Mouse (Mus musculus) frontal cortex, adult (tissue): ENCODE measurements around the gene Ccsap.

ENCODE experiments used
- ATAC-seq: cut with Nextera tagmentation; 2 replicates; pipeline ENCODE4 v1.9.2; 2017; ENCODE audit warnings: mild to moderate bottlenecking, moderate library complexity, mixed read lengths; ENCODE audit not compliant: low TSS enrichment

The Ccsap gene

DNA sequence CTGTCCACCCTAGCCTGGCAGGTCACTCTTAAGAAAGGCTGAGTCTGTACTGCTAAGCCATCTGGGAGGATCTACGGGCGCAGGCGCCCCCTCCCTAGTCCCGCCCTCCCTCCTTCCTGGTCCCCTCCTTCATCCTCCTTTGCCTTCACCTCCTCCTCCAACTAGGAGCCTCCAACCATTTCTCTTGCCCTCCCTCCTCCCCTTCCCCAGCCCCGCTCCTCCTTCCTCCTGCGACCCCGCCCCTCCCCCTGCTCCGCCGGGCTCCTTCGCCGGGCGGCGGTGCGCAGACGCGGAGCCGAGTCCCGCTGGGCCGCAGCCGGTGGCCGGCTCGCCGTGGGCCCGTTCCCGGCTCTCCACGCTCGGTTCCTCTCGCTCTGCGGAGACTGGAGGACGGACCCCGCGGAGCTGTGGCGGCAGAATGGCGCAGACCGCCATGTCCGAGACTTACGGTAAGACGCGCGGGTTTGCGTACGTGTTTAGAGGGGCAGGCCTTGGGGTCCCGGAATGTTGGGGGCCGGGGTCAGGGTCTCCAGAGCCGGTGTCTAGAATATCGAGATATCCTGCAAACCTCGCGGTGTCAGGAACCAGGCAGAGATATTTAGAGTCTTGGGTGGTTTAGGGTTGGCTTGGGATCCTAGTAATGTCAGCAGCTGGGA is 54.2 kb downstream of the Ccsap start, which contains the start of gene Rab4a:
Gene Rab4a, plus strand, starts transcription at position 268 of the 656 bp plus-strand sequence.
- peak; percentile 78 for ATAC-seq

DNA sequence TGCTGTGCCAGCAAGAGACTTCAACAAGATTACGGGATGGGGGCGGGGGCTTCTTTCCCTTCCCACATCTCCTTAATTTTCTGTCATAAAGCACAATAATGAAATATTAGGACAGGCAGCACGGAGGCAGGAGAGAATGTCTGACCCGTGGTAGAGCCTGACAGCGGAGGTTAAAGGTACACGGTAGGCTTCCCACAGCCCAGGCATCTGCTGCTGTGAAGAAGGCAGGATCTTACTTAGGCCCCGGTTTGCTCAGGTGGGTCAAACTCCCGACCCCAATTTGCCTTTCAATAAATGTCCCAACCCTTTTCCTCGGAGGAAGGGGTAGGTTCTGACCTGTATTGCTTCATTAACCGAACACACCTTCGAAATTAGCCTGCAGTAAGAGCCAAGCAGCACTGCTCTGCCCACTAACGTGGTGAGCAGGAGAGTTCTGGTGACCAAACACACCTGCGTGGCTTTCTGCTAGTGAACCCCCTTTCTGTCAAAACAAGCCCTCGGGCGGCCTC is 54.7 kb downstream of the Ccsap start:
- ATAC-seq: no peak

DNA sequence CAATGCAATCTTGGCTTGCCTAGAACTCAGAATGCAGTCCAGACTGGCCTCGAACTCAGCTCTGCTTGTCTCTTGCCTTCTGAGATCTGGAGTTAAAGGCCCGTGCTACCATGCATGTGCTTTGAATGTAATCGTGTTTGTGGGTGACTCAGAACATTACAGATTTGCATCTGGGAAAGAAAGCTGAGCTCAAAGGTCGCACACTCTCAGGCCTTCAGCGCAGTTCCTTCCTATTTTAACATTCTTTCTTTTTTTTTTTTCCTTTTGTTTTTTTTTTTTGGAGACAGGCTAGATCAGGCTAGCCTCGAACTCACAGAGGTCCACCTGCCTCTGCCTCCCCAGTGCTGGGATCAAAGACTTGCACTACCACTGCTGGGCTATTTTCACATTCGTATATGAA is 55.4 kb downstream of the Ccsap start:
- ATAC-seq: no peak

DNA sequence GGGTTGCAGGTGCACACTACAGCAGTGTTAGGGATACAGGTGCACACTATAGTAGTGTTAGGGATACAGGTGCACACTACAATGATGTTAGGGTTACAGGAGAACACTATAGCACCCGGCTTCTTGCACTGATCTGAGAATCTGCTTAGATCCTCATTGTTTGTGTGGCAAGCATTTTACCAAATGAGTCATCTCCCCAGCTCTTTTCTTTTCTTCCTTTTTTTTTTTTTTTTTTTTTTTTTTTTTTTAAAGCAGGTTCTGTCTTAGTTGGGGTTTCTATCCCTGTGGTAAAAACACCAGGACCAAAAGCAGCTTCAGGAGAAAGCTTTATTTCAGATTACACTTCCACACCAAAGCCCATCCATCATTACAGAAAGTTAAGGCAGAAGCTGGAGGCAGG is 56.4 kb downstream of the Ccsap start:
- no peak for ATAC-seq

DNA sequence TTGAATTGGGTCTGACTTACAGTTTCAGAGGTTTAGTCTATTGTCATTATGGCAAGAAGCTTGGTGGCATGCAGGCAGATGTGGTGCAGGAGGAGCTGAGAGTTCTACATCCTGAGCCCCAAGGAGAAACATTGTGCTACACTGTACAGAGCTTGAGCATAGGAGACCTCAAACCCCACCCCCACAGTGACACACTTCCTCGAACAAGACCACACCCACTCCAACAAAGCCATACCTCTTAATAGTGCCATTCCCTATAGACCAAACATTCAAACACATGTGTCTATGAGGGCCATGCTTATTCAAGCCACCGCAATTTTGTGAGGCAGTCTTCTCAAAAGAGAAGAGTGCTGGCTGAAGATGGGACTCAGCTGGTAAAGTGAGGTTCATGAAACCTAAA is 58.5 kb downstream of the Ccsap start:
- no peak for ATAC-seq

DNA sequence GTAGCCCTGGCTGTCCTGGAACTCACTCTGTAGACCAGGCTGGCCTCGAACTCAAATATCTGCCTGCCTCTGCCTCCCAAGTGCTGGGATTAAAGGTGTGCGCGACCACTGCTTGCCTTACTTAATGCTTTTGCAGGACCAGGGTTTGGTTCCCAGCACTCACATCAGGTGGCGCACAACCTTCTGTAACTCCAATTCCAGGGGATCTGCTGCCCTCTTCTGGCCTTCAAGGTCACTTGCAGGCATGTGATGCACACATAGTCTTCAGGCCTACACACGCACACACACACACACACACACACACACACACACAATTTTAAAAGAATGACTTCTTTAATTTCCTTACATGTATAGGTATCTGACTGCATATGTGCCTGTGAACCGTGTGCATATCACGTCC is 59.1 kb downstream of the Ccsap start:
- no peak for ATAC-seq

DNA sequence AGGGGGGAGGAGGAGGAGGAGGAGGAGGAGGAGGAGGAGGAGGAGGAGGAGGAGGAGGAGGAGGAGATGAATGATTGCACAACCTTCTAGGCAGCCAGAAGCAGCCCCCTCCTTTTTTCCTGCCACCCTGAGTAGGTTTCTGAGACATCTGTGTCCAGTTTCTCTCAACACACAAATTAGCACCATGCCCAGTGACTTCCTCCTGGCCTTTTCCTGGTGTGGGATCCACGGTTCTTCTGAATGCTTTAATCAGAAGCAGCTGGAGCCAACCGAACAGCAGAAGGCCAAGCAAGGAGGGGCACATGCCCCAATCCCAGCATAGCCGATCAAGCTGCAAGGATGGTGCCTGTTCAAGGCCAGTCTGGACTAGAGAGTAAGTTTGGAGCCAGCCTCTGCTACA is 60.1 kb downstream of the Ccsap start:
- no peak for ATAC-seq

DNA sequence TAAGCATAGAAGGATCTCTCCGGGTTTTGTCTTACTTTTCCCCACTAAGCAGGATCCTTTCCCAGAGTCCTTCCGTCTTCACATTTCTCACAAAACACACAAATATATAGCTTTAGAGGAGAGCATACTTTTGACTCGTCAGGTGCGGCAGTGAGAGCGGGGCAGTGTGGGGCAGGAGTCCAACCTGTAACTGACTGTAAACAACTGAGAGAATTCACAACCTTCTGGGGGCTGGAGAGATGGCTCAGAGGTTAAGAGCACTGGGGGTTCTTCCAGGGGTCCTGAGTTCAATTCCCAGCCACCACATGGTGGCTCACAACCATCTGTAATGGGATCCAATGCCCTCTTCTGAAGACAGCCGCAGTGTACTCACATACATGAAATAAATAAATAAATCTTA is 60.6 kb downstream of the Ccsap start:
- no peak for ATAC-seq

DNA sequence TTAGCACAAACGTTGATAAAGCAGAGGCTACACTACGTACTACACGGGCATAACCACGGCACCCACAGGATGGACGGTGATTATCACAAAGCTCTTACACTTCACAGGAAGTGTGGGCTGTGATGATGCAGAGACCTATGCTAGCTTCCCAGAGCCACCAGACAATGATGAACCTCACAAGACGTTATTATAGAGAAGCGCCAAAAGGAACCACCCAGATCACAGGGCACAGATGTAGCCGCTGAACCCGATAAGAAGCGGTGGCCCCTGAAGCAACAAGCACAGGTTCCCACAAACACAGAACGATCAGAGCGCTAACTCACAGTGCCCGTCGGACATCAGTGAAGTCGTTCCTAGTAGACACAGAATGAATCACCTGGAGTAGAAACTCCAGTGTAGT is 62.1 kb downstream of the Ccsap start:
- no peak for ATAC-seq

DNA sequence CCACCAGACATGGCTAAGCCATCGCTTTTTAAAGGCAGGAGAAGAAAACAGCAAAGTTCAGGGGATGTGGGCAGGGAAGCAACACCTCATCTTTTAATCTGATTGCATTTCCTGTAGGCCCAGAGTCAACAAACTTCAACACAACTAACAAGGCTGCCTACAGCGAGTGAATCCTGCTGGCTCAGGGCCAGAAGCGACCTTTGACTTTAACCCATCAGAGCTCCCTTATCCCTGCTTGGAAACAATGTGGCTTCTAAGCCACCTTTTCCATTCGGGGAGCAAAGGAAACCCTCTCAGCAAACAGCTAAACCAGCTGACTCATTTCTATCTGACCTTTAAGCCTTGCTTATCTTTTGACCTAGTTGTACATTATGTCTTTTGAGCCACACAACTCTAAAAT is 63.3 kb downstream of the Ccsap start:
- ATAC-seq: no peak

DNA sequence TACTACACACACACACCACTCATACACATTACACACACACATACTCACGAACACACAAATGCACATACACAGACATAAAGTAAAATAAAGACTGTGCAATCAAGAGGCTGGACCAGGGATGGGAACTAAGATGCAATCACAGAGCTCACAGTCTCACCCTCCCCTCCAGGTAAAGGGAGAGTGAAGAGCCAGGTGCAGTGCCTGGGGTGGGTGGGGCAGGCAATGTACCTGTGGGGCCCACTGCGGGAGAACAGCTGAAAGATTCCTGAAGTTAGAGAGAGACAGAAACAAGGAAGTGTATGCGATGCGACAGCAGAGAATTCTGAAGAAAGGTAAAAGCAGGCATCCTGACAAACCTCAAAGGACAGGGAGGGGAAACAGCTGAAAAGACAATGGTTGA is 65.2 kb downstream of the Ccsap start:
- no peak for ATAC-seq

DNA sequence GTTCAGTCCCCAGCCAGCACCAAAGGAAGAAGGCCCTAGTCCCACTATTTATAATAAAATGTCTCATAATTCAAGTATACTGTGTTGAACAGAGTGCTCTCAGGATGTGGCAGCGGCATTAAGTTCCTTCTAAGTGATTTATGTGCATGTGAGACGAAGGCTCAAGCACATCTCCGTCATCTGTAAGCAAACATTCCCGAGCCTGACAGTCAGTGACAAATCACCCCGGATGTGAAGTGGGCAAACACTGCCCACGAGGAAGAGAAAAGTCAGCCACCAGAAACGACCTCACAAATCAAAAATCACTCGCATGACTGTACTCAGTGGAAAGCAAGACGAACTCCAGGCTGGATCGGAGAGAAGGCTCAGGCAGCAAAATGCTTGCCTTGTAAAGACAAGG is 66.1 kb downstream of the Ccsap start:
- no peak for ATAC-seq

DNA sequence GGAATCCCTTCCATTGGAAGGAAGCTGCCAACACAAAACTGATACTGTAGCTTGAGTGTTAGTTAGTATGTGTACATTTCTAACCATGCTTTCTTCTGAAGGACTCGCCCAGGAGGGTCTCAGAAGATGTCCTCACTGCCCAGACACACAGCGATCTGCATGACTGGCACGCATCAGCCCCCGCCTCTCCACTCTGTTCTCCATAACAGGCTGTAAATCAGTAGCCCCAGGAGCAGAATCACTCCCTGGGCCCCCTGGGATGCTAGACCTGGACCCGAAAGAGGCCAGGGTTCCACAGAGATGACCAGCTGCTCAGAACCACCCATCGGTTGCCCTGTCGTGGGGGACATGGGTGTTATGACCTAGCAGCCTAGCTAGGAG is 68.2 kb downstream of the Ccsap start:
- ATAC-seq: no peak

DNA sequence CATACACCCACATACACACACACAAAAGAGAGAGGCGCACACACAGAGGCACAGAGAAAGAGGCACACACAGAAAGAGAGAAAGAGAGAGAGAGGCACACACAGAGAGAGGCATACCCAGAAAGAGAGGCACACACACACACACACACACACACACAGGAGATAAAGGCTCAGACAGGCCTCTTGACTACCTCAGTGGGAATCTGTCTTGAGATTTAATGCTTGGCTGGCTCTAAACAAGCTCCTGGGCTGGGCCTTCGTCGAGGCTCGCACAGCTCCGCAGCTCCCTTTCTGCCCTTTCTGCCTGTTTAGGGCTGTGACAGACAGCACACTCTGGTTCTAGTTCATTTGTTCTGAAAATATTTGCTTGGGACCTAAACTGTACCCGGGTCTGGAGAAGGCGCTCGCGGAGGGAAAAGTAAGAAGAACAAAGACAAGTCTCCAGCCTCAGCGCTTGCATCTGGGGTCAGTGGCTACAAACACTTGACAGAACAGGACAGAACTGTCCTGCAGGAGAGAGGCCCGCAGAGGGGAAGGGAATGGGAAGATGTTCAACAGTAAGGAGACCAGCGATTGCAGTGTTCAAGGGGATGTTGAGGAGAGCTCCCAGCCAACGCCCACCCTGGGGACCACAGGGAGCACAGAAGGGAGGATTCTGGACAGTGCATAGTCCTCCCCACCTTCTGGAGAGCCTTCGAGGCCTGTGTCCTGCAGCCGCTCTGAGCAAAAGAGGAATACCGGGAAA is 68.7 kb downstream of the Ccsap start:
- ATAC-seq: no peak
